Mouse (Mus musculus): ENCODE data around the gene Catsper2. TPM values are rescaled to one million over a fixed set of nuclear protein-coding genes. Genes with fewer than 3 reads are reported as not detected.
"Not testable (repeated sequence)": the region's sequence is repeated elsewhere in the genome, so short reads cannot be mapped to it uniquely, and the experiment has no call there.

The Catsper2 gene
- polyA plus RNA-seq, 1 experiment from 2014 or later: 2.7 TPM

GRCm38 (mm10) chr2:121418476-121418875, 4.9 kb upstream of the Catsper2 start:
- WGBS: 87% methylated on average over 3 of the region's 3 CpGs
- ATAC-seq (replicated peaks; ENCODE audit: low FRiP score): no peak
- no peak overlapping the region for H3K4me2 ChIP-seq
- H3K4me1 ChIP-seq: peaks cover 22% of the 10 kb centered on the region
- no peak overlapping the region for H3K27ac ChIP-seq
- H3K4me3 ChIP-seq (replicated peaks): no peak overlapping the region
- H3K36me3 ChIP-seq: peaks cover 64% of the 10 kb centered on the region
- H3K9me3 ChIP-seq (replicated peaks): no peaks in the 10 kb centered on the region
- no peak overlapping the region for H3K9ac ChIP-seq
- no peaks in the 10 kb centered on the region for H3K27me3 ChIP-seq

GRCm38 (mm10) chr2:121416356-121416755, 2.8 kb upstream of the Catsper2 start:
- 87% methylated on average over 6 of the region's 6 CpGs for WGBS
- Histone ChIP-seq H3K36me3 (peaks cover 43% of the 10 kb centered on the region), H3K9me3 (replicated peaks) (no peaks in the 10 kb centered on the region), H3K27me3 (no peaks in the 10 kb centered on the region), H3K9ac (no peak overlapping the region), H3K4me2 (peak overlapping the region; percentile 64; the same call in 1 of the 2 replicates), H3K4me1 (peaks cover 30% of the 10 kb centered on the region), H3K27ac (no peak overlapping the region), H3K4me3 (replicated peaks) (0 out of 2 replicates have a peak overlapping the region, but pooled peaks have one; percentile 6)
- no peak for ATAC-seq (replicated peaks; ENCODE audit: low FRiP score)

- no peak for ATAC-seq (replicated peaks; ENCODE audit: low FRiP score)
- H3K27ac ChIP-seq: no peak overlapping the region
- no peaks in the 10 kb centered on the region for H3K27me3 ChIP-seq
- H3K9ac ChIP-seq: peak overlapping the region; percentile 98
- WGBS: 81% methylated on average over 3 of the region's 3 CpGs
- peak overlapping the region; percentile 64 for H3K4me2 ChIP-seq
- H3K4me3 ChIP-seq (replicated peaks): peak overlapping the region; percentile 96
- peaks cover 37% of the 10 kb centered on the region for H3K36me3 ChIP-seq
- peaks cover 30% of the 10 kb centered on the region for H3K4me1 ChIP-seq
- H3K9me3 ChIP-seq (replicated peaks): no peaks in the 10 kb centered on the region
These were observed 2.0 kb upstream of the Catsper2 start for GRCm38 (mm10) chr2:121415591-121415990.

GRCm38 (mm10) chr2:121415103-121415502, 1.5 kb upstream of the Catsper2 start:
- no peak for ATAC-seq (replicated peaks; ENCODE audit: low FRiP score)
- Histone ChIP-seq H3K4me2 (peak overlapping the region; percentile 64), H3K9ac (peak overlapping the region; percentile 98), H3K36me3 (peaks cover 34% of the 10 kb centered on the region), H3K27ac (no peak overlapping the region), H3K4me3 (replicated peaks) (peak overlapping the region; percentile 96), H3K27me3 (no peaks in the 10 kb centered on the region), H3K9me3 (replicated peaks) (no peaks in the 10 kb centered on the region), H3K4me1 (peaks cover 30% of the 10 kb centered on the region)
- whole genome bisulfite sequencing: 49% methylated on average over 3 of the region's 3 CpGs

GRCm38 (mm10) chr2:121414139-121414685, 620 bp upstream of the Catsper2 start:
- peak; percentile 67 for ATAC-seq (replicated peaks; ENCODE audit: low FRiP score)
- Histone ChIP-seq H3K4me2 (peak overlapping the region; percentile 64), H3K9me3 (replicated peaks) (no peaks in the 10 kb centered on the region), H3K27ac (peak overlapping the region; percentile 98), H3K4me3 (replicated peaks) (peak overlapping the region; percentile 96), H3K36me3 (peaks cover 28% of the 10 kb centered on the region), H3K4me1 (peaks cover 30% of the 10 kb centered on the region), H3K9ac (peak overlapping the region; percentile 98), H3K27me3 (no peaks in the 10 kb centered on the region)
- WGBS: under 1% methylated on average over 32 of the region's 32 CpGs

GRCm38 (mm10) chr2:121412843-121413386, 677 bp downstream of the Catsper2 start:
- peak overlapping the region; percentile 63 for H3K9ac ChIP-seq
- H3K4me1 ChIP-seq: peaks cover 30% of the 10 kb centered on the region
- peak overlapping the region; percentile 98 for H3K27ac ChIP-seq
- peak overlapping the region; percentile 68 for H3K4me2 ChIP-seq
- no peaks in the 10 kb centered on the region for H3K9me3 ChIP-seq (replicated peaks)
- no peaks in the 10 kb centered on the region for H3K27me3 ChIP-seq
- peaks cover 15% of the 10 kb centered on the region for H3K36me3 ChIP-seq
- 10% methylated on average over 4 of the region's 4 CpGs for WGBS
- 0 out of 2 replicates have a peak, but pooled peaks have one; percentile 0 for ATAC-seq (replicated peaks; ENCODE audit: low FRiP score)
- H3K4me3 ChIP-seq (replicated peaks): peak overlapping the region; percentile 96

- Histone ChIP-seq H3K4me3 (replicated peaks) (no peak overlapping the region), H3K36me3 (no peaks in the 10 kb centered on the region), H3K27me3 (no peaks in the 10 kb centered on the region), H3K4me2 (no peak overlapping the region), H3K9me3 (replicated peaks) (no peaks in the 10 kb centered on the region), H3K4me1 (peaks cover 7% of the 10 kb centered on the region; the same call in 1 of the 2 replicates), H3K27ac (no peak overlapping the region), H3K9ac (no peak overlapping the region)
- WGBS: 38% methylated on average over 4 of the region's 4 CpGs
- ATAC-seq (replicated peaks; ENCODE audit: low FRiP score): no peak
These were observed 5.4 kb downstream of the Catsper2 start for GRCm38 (mm10) chr2:121408160-121408559.

- no peaks in the 10 kb centered on the region for H3K36me3 ChIP-seq
- H3K4me1 ChIP-seq: no peaks in the 10 kb centered on the region
- H3K4me3 ChIP-seq (replicated peaks): no peak overlapping the region
- no peaks in the 10 kb centered on the region for H3K9me3 ChIP-seq (replicated peaks)
- H3K9ac ChIP-seq: no peak overlapping the region
- no peak overlapping the region for H3K4me2 ChIP-seq
- no peaks in the 10 kb centered on the region for H3K27me3 ChIP-seq
- no peak for ATAC-seq (replicated peaks; ENCODE audit: low FRiP score)
- H3K27ac ChIP-seq: no peak overlapping the region
These were observed 10.3 kb downstream of the Catsper2 start for GRCm38 (mm10) chr2:121403296-121403695.

- 15% methylated on average over 8 of the region's 8 CpGs for WGBS
- no peaks in the 10 kb centered on the region for H3K4me1 ChIP-seq
- no peak overlapping the region for H3K4me2 ChIP-seq
- no peak for ATAC-seq (replicated peaks; ENCODE audit: low FRiP score)
- H3K27ac ChIP-seq: no peak overlapping the region
- H3K9ac ChIP-seq: no peak overlapping the region
- no peak overlapping the region for H3K4me3 ChIP-seq (replicated peaks)
- no peaks in the 10 kb centered on the region for H3K27me3 ChIP-seq
- H3K36me3 ChIP-seq: no peaks in the 10 kb centered on the region
- H3K9me3 ChIP-seq (replicated peaks): no peaks in the 10 kb centered on the region
These were observed 17.0 kb downstream of the Catsper2 start for GRCm38 (mm10) chr2:121396624-121397023.

- H3K4me3 ChIP-seq (replicated peaks); H3K4me1 ChIP-seq; H3K36me3 ChIP-seq; H3K27ac ChIP-seq; H3K27me3 ChIP-seq; H3K9ac ChIP-seq; H3K4me2 ChIP-seq; H3K9me3 ChIP-seq (replicated peaks); ATAC-seq (replicated peaks; ENCODE audit: low FRiP score): not testable (repeated sequence)
- 94% methylated on average over 17 of the region's 17 CpGs for WGBS
These were observed 26.5 kb downstream of the Catsper2 start, which contains the start of gene Strc for GRCm38 (mm10) chr2:121386961-121387575. TSS of gene Strc (minus strand) at chr2:121387168.

GRCm38 (mm10) chr2:121374766-121375165, 38.8 kb downstream of the Catsper2 start:
- Histone ChIP-seq H3K9ac (no peak overlapping the region), H3K4me3 (replicated peaks) (no peak overlapping the region), H3K27ac (no peak overlapping the region), H3K27me3 (no peaks in the 10 kb centered on the region), H3K4me2 (no peak overlapping the region), H3K36me3 (no peaks in the 10 kb centered on the region), H3K9me3 (replicated peaks) (no peaks in the 10 kb centered on the region), H3K4me1 (no peaks in the 10 kb centered on the region)
- ATAC-seq (replicated peaks; ENCODE audit: low FRiP score): no peak
- WGBS: 46% methylated on average over 2 of the region's 2 CpGs

GRCm38 (mm10) chr2:121372266-121372665, 41.3 kb downstream of the Catsper2 start:
- Histone ChIP-seq H3K4me2 (no peak overlapping the region), H3K27me3 (no peaks in the 10 kb centered on the region), H3K9ac (no peak overlapping the region), H3K9me3 (replicated peaks) (no peaks in the 10 kb centered on the region), H3K27ac (no peak overlapping the region), H3K4me3 (replicated peaks) (no peak overlapping the region), H3K36me3 (no peaks in the 10 kb centered on the region), H3K4me1 (no peaks in the 10 kb centered on the region)
- WGBS: 81% methylated on average over 3 of the region's 3 CpGs
- ATAC-seq (replicated peaks; ENCODE audit: low FRiP score): no peak
